ENCODE assay signal across 17 mouse cellular contexts in the genomic region with DNA sequence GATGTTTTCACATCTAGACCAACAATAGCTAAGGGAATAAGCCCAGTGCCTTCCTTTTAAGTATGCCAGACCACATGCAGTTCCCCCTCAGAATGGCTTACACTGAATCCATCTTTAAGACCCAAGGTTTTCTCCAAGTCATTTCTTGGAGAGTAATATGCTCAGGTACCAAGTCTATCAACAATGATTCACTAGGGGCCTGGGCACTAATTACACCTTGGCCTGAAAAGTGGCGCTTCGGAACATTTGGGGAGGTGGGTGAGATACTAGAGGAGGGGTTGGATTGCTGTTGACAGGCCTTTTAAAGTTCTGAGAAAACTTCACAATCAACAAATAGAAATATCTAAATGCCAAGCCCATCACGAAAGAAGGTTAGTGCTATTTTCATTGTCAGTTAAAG. TPM values are rescaled to one million over a fixed set of nuclear protein-coding genes. Genes with fewer than 3 reads are reported as not detected.
DNase-seq lines count a peak whose midpoint lies in the region; ATAC-seq lines count a peak whose summit lies in the region.
"Had no signal": no experiment of that assay in that cellular context is flagged by ENCODE, and none has a peak within 500 bp of the region (broad histone marks: within the 10 kb centered on the region; RNA-seq: fewer than 3 reads in every experiment).

No protein-coding gene starts in this region.

- intact Hi-C loops in gastrocnemius, postnatal 36 days (cut with DNase I): no loop called here

- peak overlapping the region; percentile 43; the same call in 1 of the 2 replicates for H3K27ac ChIP-seq in forebrain, embryonic 11.5 days (ENCODE audit: low read depth, low read length)
- H3K27ac ChIP-seq in hindbrain, embryonic 13.5 days: peak overlapping the region; percentile 72
- H3K27ac ChIP-seq in midbrain, embryonic 15.5 days: 0 out of 2 replicates have a peak overlapping the region, but pooled peaks have one; percentile 2
- H3K27ac ChIP-seq: embryonic facial prominence, embryonic 12.5 days; liver, embryonic 14.5 days had no signal

- 15% methylated on average over 3 of the region's 3 CpGs for WGBS in forebrain, embryonic 11.5 days
- 11% methylated on average over 3 of the region's 3 CpGs for WGBS in hindbrain, embryonic 13.5 days
- 33% methylated on average over 3 of the region's 3 CpGs for WGBS in midbrain, embryonic 15.5 days

- H3K27me3 ChIP-seq in forebrain, embryonic 11.5 days (ENCODE audit: control insufficient read depth, insufficient read depth, low read length): peaks cover 25% of the 10 kb centered on the region; the same call in 1 of the 2 replicates
- peaks cover 71% of the 10 kb centered on the region for H3K27me3 ChIP-seq in hindbrain, embryonic 13.5 days
- peaks cover 44% of the 10 kb centered on the region for H3K27me3 ChIP-seq in midbrain, embryonic 15.5 days (replicated peaks)

- peaks cover 5% of the 10 kb centered on the region for H3K4me1 ChIP-seq in forebrain, embryonic 11.5 days (replicated peaks; ENCODE audit: control insufficient read depth, insufficient read depth, low read length)
- H3K4me1 ChIP-seq in hindbrain, embryonic 13.5 days (replicated peaks): peaks cover 32% of the 10 kb centered on the region
- peaks cover 11% of the 10 kb centered on the region; the same call in 1 of the 2 replicates for H3K4me1 ChIP-seq in midbrain, embryonic 15.5 days

- ATAC-seq in forebrain, embryonic 11.5 days (replicated peaks; ENCODE audit: low FRiP score): no peak
- no peak for ATAC-seq in hindbrain, embryonic 13.5 days (ENCODE audit: low FRiP score)
- ATAC-seq in midbrain, embryonic 15.5 days (replicated peaks): no peak
- ATAC-seq in granulocyte monocyte progenitor cell, adult 5-6 weeks (replicated peaks; ENCODE audit: poor library complexity, severe bottlenecking): no peak
- ATAC-seq: CD4-positive, CD25-positive, alpha-beta regulatory T cell, adult 4 months had no signal

- peak overlapping the region; percentile 31; the same call in 1 of the 2 replicates for H3K4me2 ChIP-seq in forebrain, embryonic 11.5 days (ENCODE audit: low read depth, low read length, severe bottlenecking)
- peak overlapping the region; percentile 53 for H3K4me2 ChIP-seq in hindbrain, embryonic 13.5 days
- H3K4me2 ChIP-seq in midbrain, embryonic 15.5 days: peak overlapping the region; percentile 52
- H3K4me2 ChIP-seq: embryonic facial prominence, embryonic 12.5 days; heart, embryonic 12.5 days had no signal

- no peaks in the 10 kb centered on the region for H3K9me3 ChIP-seq in forebrain, embryonic 11.5 days (ENCODE audit: control insufficient read depth, low read length)
- H3K9me3 ChIP-seq in hindbrain, embryonic 13.5 days: no peaks in the 10 kb centered on the region
- no peaks in the 10 kb centered on the region for H3K9me3 ChIP-seq in midbrain, embryonic 15.5 days
- H3K9me3 ChIP-seq: embryonic facial prominence, embryonic 12.5 days; heart, embryonic 12.5 days had no signal

- H3K4me3 ChIP-seq in forebrain, embryonic 11.5 days (ENCODE audit: low read depth, low read length): no peak overlapping the region
- H3K4me3 ChIP-seq in hindbrain, embryonic 13.5 days: no peak overlapping the region
- 0 out of 2 replicates have a peak overlapping the region, but pooled peaks have one; percentile 8 for H3K4me3 ChIP-seq in midbrain, embryonic 15.5 days
- H3K4me3 ChIP-seq: embryonic facial prominence, embryonic 12.5 days; heart, embryonic 12.5 days had no signal

- DNase-seq in embryo, embryonic 10.5 days (ENCODE audit: low spot score): peak; percentile 45
- no peak for DNase-seq in forebrain, embryonic 11.5 days (ENCODE audit: low spot score)
- no peak for DNase-seq in left cerebral cortex, adult 9 months (ENCODE audit: low spot score in 2 of 2)
- DNase-seq in gastrocnemius, postnatal 36 days: no peak
- DNase-seq: adrenal gland, postnatal 36 days; cerebellum, adult 11 months; gastrocnemius, postnatal 14 days; kidney, adult 8-10 months; thymus, adult 2 months had no signal

- no peaks in the 10 kb centered on the region for H3K36me3 ChIP-seq in forebrain, embryonic 11.5 days (ENCODE audit: control insufficient read depth, insufficient read depth, low read length)
- H3K36me3 ChIP-seq in hindbrain, embryonic 13.5 days: no peaks in the 10 kb centered on the region
- no peaks in the 10 kb centered on the region for H3K36me3 ChIP-seq in midbrain, embryonic 15.5 days (replicated peaks)
- H3K36me3 ChIP-seq: embryonic facial prominence, embryonic 12.5 days; heart, embryonic 12.5 days had no signal

- no peak overlapping the region; the same call in 1 of the 2 replicates for H3K9ac ChIP-seq in forebrain, embryonic 11.5 days (ENCODE audit: low read length)
- peak overlapping the region; percentile 59; the same call in 1 of the 2 replicates for H3K9ac ChIP-seq in hindbrain, embryonic 13.5 days
- H3K9ac ChIP-seq in midbrain, embryonic 15.5 days: no peak overlapping the region; the same call in 1 of the 2 replicates
- H3K9ac ChIP-seq: embryonic facial prominence, embryonic 12.5 days; heart, embryonic 12.5 days; liver, embryonic 14.5 days had no signal

RNA-seq across cellular contexts. Expression of a gene that starts 4.9 kb away (rescaled TPM):
- polyA plus RNA-seq in forebrain, embryonic 11.5 days (2014; fragmentation: Nextera tagmentation; extraction: Ambion mirVana): 58.8 and 59.5 TPM in 2 replicates
- 42.7 and 58.2 TPM in 2 replicates for polyA plus RNA-seq in hindbrain, embryonic 13.5 days (2015; fragmentation: Nextera tagmentation; extraction: Ambion mirVana)
- polyA plus RNA-seq in midbrain, embryonic 15.5 days (2015; fragmentation: Nextera tagmentation; extraction: Ambion mirVana): 53.1 and 59.1 TPM in 2 replicates
- not detected in 2 replicates for total RNA-seq in granulocyte monocyte progenitor cell, adult 5-6 weeks (2014; fragmentation: Nextera tagmentation)
- not detected in 2 replicates for total RNA-seq in granulocyte monocyte progenitor cell, adult 5-6 weeks (2017)
- under 1 TPM in 1 of 2 experiments, not detected in 1; 0.43 TPM for total RNA-seq in gastrocnemius, postnatal 36 days (2021)
- total RNA-seq: adrenal gland, postnatal 36 days; hematopoietic stem cell, adult 5-6 weeks had no signal
- polyA plus RNA-seq: thymus, adult 2 months had no signal

RNA-seq across cellular contexts. Expression of a gene that starts 8.3 kb away (rescaled TPM):
- 14.7 and 15.7 TPM in 2 replicates for polyA plus RNA-seq in forebrain, embryonic 11.5 days (2014; fragmentation: Nextera tagmentation; extraction: Ambion mirVana)
- 13.7 and 21.3 TPM in 2 replicates for polyA plus RNA-seq in hindbrain, embryonic 13.5 days (2015; fragmentation: Nextera tagmentation; extraction: Ambion mirVana)
- polyA plus RNA-seq in midbrain, embryonic 15.5 days (2015; fragmentation: Nextera tagmentation; extraction: Ambion mirVana): 10.0 and 11.6 TPM in 2 replicates
- total RNA-seq in granulocyte monocyte progenitor cell, adult 5-6 weeks (2014; fragmentation: Nextera tagmentation): not detected in 2 replicates
- not detected in 2 replicates for total RNA-seq in granulocyte monocyte progenitor cell, adult 5-6 weeks (2017)
- 1 to 10 TPM; 1.3 to 2.8 TPM for total RNA-seq in gastrocnemius, postnatal 36 days (2021)
- total RNA-seq: adrenal gland, postnatal 36 days; hematopoietic stem cell, adult 5-6 weeks had no signal
- polyA plus RNA-seq: CD4-positive, CD25-positive, alpha-beta regulatory T cell, adult 4 months had no signal

Comparison
In these comparisons a context has a peak if more than half of its experiments do, and no peak if none do; other contexts are left out.
1. H3K27ac ChIP-seq: peak in every context shown above with its lines; median percentile 72 in hindbrain, embryonic 13.5 days; 43 in forebrain, embryonic 11.5 days; 2 in midbrain, embryonic 15.5 days.